Mouse (Mus musculus): ENCODE measurements around the gene Pde2a.

DNA sequence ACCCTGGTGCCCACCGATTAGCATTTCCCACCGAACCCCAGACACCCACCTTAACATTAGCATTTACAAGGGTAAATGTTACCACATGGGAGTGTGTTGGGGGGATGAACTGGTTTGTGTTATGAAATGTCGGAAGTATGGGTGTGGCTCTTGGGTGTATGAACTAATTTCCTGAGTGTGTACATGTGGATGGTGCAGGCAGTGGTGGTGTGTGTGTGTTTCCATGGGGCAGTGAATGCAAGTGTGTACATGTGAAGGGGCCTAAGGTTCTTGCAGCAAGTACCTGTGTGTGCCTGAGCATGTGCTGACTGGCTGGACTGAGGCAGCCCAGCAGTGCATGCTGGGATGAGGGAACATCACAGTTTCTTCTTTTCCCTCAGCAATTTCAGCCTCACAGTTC, 76.9 kb downstream of the Pde2a start:
- TF ChIP-seq CTCF (IDR thresholded peaks at IDR 0.05; ENCODE audit: borderline replicate concordance, insufficient read depth, low read length) (no peak), POLR2A (IDR thresholded peaks at IDR 0.05; ENCODE audit: low read depth, low read length) (no peak)
